Mouse (Mus musculus) testis, postnatal 10 days (tissue): Measurements from ENCODE around the gene Dydc2.

Experiments
- DNase-seq: peaks from one replicate; pipeline ENCODE4 v3.0.0; 2021; ENCODE audit warnings: low spot score

The Dydc2 gene

GRCm38 (mm10) chr14:40999904-41000645 is 68.9 kb downstream of the Dydc2 start:
- no peak for DNase-seq
